Mouse (Mus musculus) stomach, embryonic 15.5 days (tissue): ENCODE results near the gene Uvrag. TPM values are rescaled to one million over a fixed set of nuclear protein-coding genes. Genes with fewer than 3 reads are reported as not detected.
"Not testable (repeated sequence)": the region's sequence is repeated elsewhere in the genome, so short reads cannot be mapped to it uniquely, and the experiment has no call there.

Experiments used
- ATAC-seq: fragments of 200-750 bp; cut with Nextera tagmentation; 2 replicates; pipeline ENCODE4 v1.8.0; 2017; ENCODE audit warnings: low read depth, moderate number of reproducible peaks, moderate TSS enrichment; ENCODE audit not compliant: insufficient read depth, low FRiP score
- H3K27ac ChIP-seq: fragments of 300-500 bp; sonication (generic); 2 replicates; pipeline ENCODE4 v1.5.1; 2015; ENCODE audit warnings: mild to moderate bottlenecking, inconsistent platforms
- H3K27me3 ChIP-seq: fragments of 300-500 bp; sonication (generic); replicated peaks from 2 replicates; pipeline ENCODE4 v1.6.1; 2015; ENCODE audit warnings: inconsistent platforms
- H3K36me3 ChIP-seq: fragments of 300-500 bp; sonication (generic); 2 replicates; pipeline ENCODE4 v1.6.1; 2015; ENCODE audit warnings: inconsistent platforms
- H3K4me1 ChIP-seq: fragments of 300-500 bp; sonication (generic); 2 replicates; pipeline ENCODE4 v1.6.1; 2015; ENCODE audit warnings: inconsistent platforms
- H3K4me2 ChIP-seq: fragments of 300-500 bp; sonication (generic); 2 replicates; pipeline ENCODE4 v1.6.1; 2015; ENCODE audit warnings: mild to moderate bottlenecking, inconsistent platforms
- H3K4me3 ChIP-seq: fragments of 300-500 bp; sonication (generic); replicated peaks from 2 replicates; pipeline ENCODE4 v1.5.1; 2015; ENCODE audit warnings: inconsistent platforms
- H3K9ac ChIP-seq: fragments of 300-500 bp; sonication (generic); 2 replicates; pipeline ENCODE4 v1.6.1; 2015; ENCODE audit warnings: inconsistent platforms
- H3K9me3 ChIP-seq: fragments of 300-500 bp; sonication (generic); 2 replicates; pipeline ENCODE4 v1.6.1; 2016; ENCODE audit warnings: inconsistent platforms
- WGBS: fragments of 180-500 bp; shearing (Covaris S2); methylation state at CpG from one replicate; pipeline ENCODE4 v1.1.7; 2015; 5-methylcytosine and 5-hydroxymethylcytosine counted together
- polyA plus RNA-seq: library from polyadenylated mRNA; unstranded; fragments of >200 nt; fragmentation: Nextera tagmentation; extraction: Ambion mirVana; gene quantifications from 2 replicates; pipeline ENCODE4 v1.2.1, GENCODE M21; 2015

Uvrag gene
- polyA plus RNA-seq, 1 experiment from 2014 or later: 19.4 TPM

GRCm38 (mm10) chr7:98983058-98983457 is 157.9 kb downstream of the Uvrag start:
- no peak for ATAC-seq
- no peak overlapping the region for H3K4me3 ChIP-seq
- H3K4me1 ChIP-seq: no peaks in the 10 kb centered on the region
- no peaks in the 10 kb centered on the region for H3K36me3 ChIP-seq
- H3K9me3 ChIP-seq: no peaks in the 10 kb centered on the region
- no peak overlapping the region for H3K4me2 ChIP-seq
- H3K27me3 ChIP-seq: no peaks in the 10 kb centered on the region
- H3K9ac ChIP-seq: no peak overlapping the region
- WGBS: 82% methylated on average over 12 of the region's 12 CpGs
- no peak overlapping the region for H3K27ac ChIP-seq

GRCm38 (mm10) chr7:98981423-98981822 is 159.5 kb downstream of the Uvrag start:
- H3K4me3 ChIP-seq: no peak overlapping the region
- no peaks in the 10 kb centered on the region for H3K4me1 ChIP-seq
- H3K27me3 ChIP-seq: no peaks in the 10 kb centered on the region
- ATAC-seq: no peak
- H3K36me3 ChIP-seq: no peaks in the 10 kb centered on the region
- H3K4me2 ChIP-seq: no peak overlapping the region
- no peak overlapping the region for H3K9ac ChIP-seq
- H3K27ac ChIP-seq: no peak overlapping the region
- WGBS: 84% methylated on average over 6 of the region's 6 CpGs
- no peaks in the 10 kb centered on the region for H3K9me3 ChIP-seq

GRCm38 (mm10) chr7:98976839-98977457 is 164.0 kb downstream of the Uvrag start:
- no peak for ATAC-seq
- Histone ChIP-seq H3K36me3 (no peaks in the 10 kb centered on the region), H3K4me2 (no peak overlapping the region), H3K9ac (no peak overlapping the region), H3K27me3 (no peaks in the 10 kb centered on the region), H3K4me1 (no peaks in the 10 kb centered on the region), H3K4me3 (no peak overlapping the region), H3K9me3 (no peaks in the 10 kb centered on the region), H3K27ac (no peak overlapping the region)
- WGBS: 72% methylated on average over 12 of the region's 12 CpGs

- no peak overlapping the region for H3K4me2 ChIP-seq
- no peaks in the 10 kb centered on the region for H3K36me3 ChIP-seq
- WGBS: 49% methylated on average over 4 of the region's 4 CpGs
- ATAC-seq: no peak
- no peak overlapping the region for H3K9ac ChIP-seq
- H3K27ac ChIP-seq: no peak overlapping the region
- H3K27me3 ChIP-seq: no peaks in the 10 kb centered on the region
- no peaks in the 10 kb centered on the region for H3K4me1 ChIP-seq
- H3K4me3 ChIP-seq: no peak overlapping the region
- no peaks in the 10 kb centered on the region for H3K9me3 ChIP-seq
Observed at GRCm38 (mm10) chr7:98974590-98974989, 166.4 kb downstream of the Uvrag start.

GRCm38 (mm10) chr7:98970721-98971120 is 170.2 kb downstream of the Uvrag start:
- Histone ChIP-seq H3K27me3 (no peaks in the 10 kb centered on the region), H3K4me2 (no peak overlapping the region), H3K27ac (no peak overlapping the region), H3K4me3 (no peak overlapping the region), H3K9me3 (no peaks in the 10 kb centered on the region), H3K4me1 (no peaks in the 10 kb centered on the region), H3K9ac (no peak overlapping the region), H3K36me3 (no peaks in the 10 kb centered on the region)
- no peak for ATAC-seq
- WGBS: 77% methylated on average over 5 of the region's 5 CpGs

GRCm38 (mm10) chr7:98968741-98969395 is 172.1 kb downstream of the Uvrag start:
- 76% methylated on average over 8 of the region's 8 CpGs for WGBS
- ATAC-seq: no peak

GRCm38 (mm10) chr7:98968082-98968674 is 172.8 kb downstream of the Uvrag start:
- peak overlapping the region; percentile 9; the same call in 1 of the 2 replicates for H3K4me2 ChIP-seq
- ATAC-seq: no peak
- H3K27ac ChIP-seq: 0 out of 2 replicates have a peak overlapping the region, but pooled peaks have one; percentile 3

More at GRCm38 (mm10) chr7:98968741-98969395, 172.1 kb downstream of the Uvrag start:
- Histone ChIP-seq H3K27ac (no peak overlapping the region), H3K27me3 (no peaks in the 10 kb centered on the region), H3K9me3 (no peaks in the 10 kb centered on the region), H3K4me3 (no peak overlapping the region), H3K36me3 (no peaks in the 10 kb centered on the region), H3K9ac (no peak overlapping the region), H3K4me1 (no peaks in the 10 kb centered on the region), H3K4me2 (no peak overlapping the region)

GRCm38 (mm10) chr7:98967672-98968071 is 173.3 kb downstream of the Uvrag start:
- H3K27me3 ChIP-seq: no peaks in the 10 kb centered on the region
- H3K36me3 ChIP-seq: no peaks in the 10 kb centered on the region
- no peak overlapping the region for H3K4me2 ChIP-seq
- H3K4me1 ChIP-seq: peaks cover 5% of the 10 kb centered on the region
- 66% methylated on average over 7 of the region's 7 CpGs for WGBS
- no peaks in the 10 kb centered on the region for H3K9me3 ChIP-seq
- ATAC-seq: no peak
- H3K4me3 ChIP-seq: no peak overlapping the region
- H3K9ac ChIP-seq: no peak overlapping the region
- H3K27ac ChIP-seq: no peak overlapping the region

More at GRCm38 (mm10) chr7:98968082-98968674, 172.8 kb downstream of the Uvrag start:
- Histone ChIP-seq H3K9me3 (no peaks in the 10 kb centered on the region), H3K4me3 (no peak overlapping the region), H3K4me1 (0 out of 2 replicates have a peak, but pooled peaks cover under 1% of the 10 kb centered on the region), H3K36me3 (no peaks in the 10 kb centered on the region), H3K27me3 (no peaks in the 10 kb centered on the region), H3K9ac (no peak overlapping the region)
- 32% methylated on average over 16 of the region's 16 CpGs for WGBS

- H3K4me2 ChIP-seq, H3K9ac ChIP-seq, H3K27me3 ChIP-seq, H3K27ac ChIP-seq, H3K4me3 ChIP-seq, H3K36me3 ChIP-seq, H3K9me3 ChIP-seq, H3K4me1 ChIP-seq, ATAC-seq: not testable (repeated sequence)
- WGBS: 89% methylated on average over 13 of the region's 13 CpGs
Observed at GRCm38 (mm10) chr7:98963581-98963980, 177.4 kb downstream of the Uvrag start.

GRCm38 (mm10) chr7:98962547-98963311 is 178.2 kb downstream of the Uvrag start:
- H3K9ac ChIP-seq: no peak overlapping the region
- H3K27ac ChIP-seq: no peak overlapping the region
- no peak overlapping the region for H3K4me2 ChIP-seq
- no peaks in the 10 kb centered on the region for H3K36me3 ChIP-seq
- no peaks in the 10 kb centered on the region for H3K27me3 ChIP-seq
- peak; percentile 73; the same call in 1 of the 2 replicates for ATAC-seq
- no peak overlapping the region for H3K4me3 ChIP-seq
- H3K4me1 ChIP-seq: peaks cover 11% of the 10 kb centered on the region
- H3K9me3 ChIP-seq: no peaks in the 10 kb centered on the region
- WGBS: 31% methylated on average over 13 of the region's 13 CpGs

GRCm38 (mm10) chr7:98962074-98962473 is 178.9 kb downstream of the Uvrag start:
- WGBS: 76% methylated on average over 11 of the region's 11 CpGs
- no peak overlapping the region for H3K27ac ChIP-seq
- H3K9me3 ChIP-seq: no peaks in the 10 kb centered on the region
- peaks cover 11% of the 10 kb centered on the region for H3K4me1 ChIP-seq
- H3K4me3 ChIP-seq: no peak overlapping the region
- no peak for ATAC-seq
- H3K36me3 ChIP-seq: no peaks in the 10 kb centered on the region
- no peak overlapping the region for H3K4me2 ChIP-seq
- no peaks in the 10 kb centered on the region for H3K27me3 ChIP-seq
- H3K9ac ChIP-seq: no peak overlapping the region

GRCm38 (mm10) chr7:98960274-98960673 is 180.7 kb downstream of the Uvrag start:
- no peak for ATAC-seq
- WGBS: 76% methylated on average over 8 of the region's 8 CpGs
- H3K9ac ChIP-seq: no peak overlapping the region
- peaks cover 12% of the 10 kb centered on the region for H3K4me1 ChIP-seq
- no peak overlapping the region for H3K4me2 ChIP-seq
- no peak overlapping the region for H3K27ac ChIP-seq
- no peaks in the 10 kb centered on the region for H3K9me3 ChIP-seq
- no peak overlapping the region for H3K4me3 ChIP-seq
- no peaks in the 10 kb centered on the region for H3K27me3 ChIP-seq
- H3K36me3 ChIP-seq: no peaks in the 10 kb centered on the region
